Mouse (Mus musculus) retina, postnatal 7 days (tissue): ENCODE measurements around the gene Bpifa6.
A peak's percentile ranks its signal among the peaks of the same experiment; 100 is the strongest.
"Not testable (repeated sequence)": the region's sequence is repeated elsewhere in the genome, so short reads cannot be mapped to it uniquely, and the experiment has no call there.

Experiments used
- DNase-seq: peaks from one replicate; pipeline ENCODE4 v3.0.0-alpha.2; 2012; ENCODE audit warnings: low read depth, low spot score

The Bpifa6 gene

DNA sequence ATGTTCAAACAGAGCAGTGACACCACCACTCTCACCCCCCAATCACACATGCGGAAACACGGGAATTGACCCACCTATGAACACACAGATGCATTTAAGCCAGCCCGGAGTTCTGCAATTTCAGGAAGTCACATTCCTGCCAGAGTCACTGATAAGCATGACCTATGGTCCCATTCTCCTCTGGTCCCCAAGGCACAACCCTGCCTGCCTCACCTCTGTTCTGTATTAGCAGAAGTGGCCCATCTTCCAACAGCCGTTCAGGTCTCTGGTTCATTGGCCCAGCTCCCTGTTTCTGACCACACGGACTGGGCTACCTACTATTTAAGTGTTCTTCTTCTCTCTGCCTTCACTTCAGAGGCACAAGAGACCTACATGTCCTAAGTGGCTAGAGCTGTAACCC, at the start of gene Bpifa6:
Gene Bpifa6, plus strand, starts transcription at position 364 of the 400 bp plus-strand sequence.
- no peak for DNase-seq

DNA sequence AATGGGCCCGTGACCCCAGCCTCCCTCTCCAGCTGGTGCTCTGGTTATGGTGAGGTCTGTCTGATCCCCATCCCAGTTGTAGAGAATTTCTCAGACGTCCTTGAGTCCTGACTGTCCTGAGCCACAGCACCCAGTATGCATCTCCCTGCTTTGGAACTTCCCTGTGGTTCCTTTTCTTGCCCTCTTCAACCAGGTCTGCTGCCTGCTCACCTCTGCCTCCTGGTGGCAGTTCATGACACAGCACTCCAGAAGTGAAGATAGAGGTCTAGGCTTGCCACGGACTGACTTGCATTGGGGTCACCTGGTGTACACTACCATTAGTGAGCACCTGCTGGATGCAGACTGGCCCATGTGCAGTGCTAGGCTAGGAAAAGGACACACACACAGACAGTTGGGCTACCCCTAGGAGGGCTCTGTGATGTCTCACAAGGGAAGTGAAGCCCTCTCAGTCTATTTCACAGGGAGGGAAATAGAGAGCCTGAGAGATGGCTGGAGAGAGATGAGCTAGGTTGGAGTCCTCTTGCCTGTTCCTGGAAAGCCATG, 44.8 kb upstream of the Bpifa6 start:
- DNase-seq, result peak; percentile 61

GRCm38 (mm10) chr2:153931125-153931524, 43.6 kb upstream of the Bpifa6 start:
- no peak for DNase-seq

- no peak for DNase-seq
Measured at GRCm38 (mm10) chr2:153933311-153933710, 41.4 kb upstream of the Bpifa6 start.

DNA sequence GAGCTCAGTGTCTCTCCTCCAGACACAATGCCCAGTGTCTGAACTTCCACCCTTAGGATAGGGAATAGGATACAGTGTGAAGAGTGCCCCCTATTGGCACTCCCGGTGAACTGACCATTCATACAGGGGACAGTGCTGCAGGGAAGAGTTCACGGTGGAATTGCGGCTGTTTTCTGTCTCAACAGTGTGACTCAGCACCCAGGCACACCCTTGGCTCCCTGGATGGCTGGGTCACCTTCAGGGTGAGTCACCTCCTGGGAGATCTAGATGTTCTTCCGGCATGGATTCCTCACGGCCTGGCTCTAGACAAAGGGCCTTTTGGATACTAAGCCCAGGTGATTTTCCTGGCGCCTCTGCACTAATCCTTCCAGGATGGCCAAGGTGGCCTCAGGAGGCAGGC, 39.4 kb upstream of the Bpifa6 start:
- no peak for DNase-seq

DNA sequence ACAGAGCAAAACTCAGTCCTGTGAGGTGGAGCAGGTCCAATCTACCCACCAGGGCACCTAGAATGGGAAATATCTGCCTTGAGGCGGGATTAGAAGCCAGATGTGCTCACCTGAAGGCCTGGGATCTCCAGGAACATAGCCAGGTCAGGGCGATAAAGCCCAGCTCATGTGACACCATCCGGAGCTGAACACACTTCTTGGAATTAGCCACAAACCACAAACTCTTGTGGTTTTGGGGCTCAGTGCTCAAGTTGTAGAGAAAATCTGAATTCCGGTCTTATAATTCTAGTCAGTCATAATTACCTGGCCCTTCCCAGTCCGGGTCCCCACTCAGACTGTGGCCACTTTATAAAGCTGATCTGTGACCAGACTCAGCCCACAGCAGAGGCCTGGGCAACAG, 36.9 kb upstream of the Bpifa6 start, which contains the start of gene Bpifb4:
Gene Bpifb4, plus strand, starts transcription at position 370 of the 400 bp plus-strand sequence.
- DNase-seq, result no peak

- peak; percentile 51 for DNase-seq
Measured at GRCm38 (mm10) chr2:153943537-153943936, 31.2 kb upstream of the Bpifa6 start.

DNA sequence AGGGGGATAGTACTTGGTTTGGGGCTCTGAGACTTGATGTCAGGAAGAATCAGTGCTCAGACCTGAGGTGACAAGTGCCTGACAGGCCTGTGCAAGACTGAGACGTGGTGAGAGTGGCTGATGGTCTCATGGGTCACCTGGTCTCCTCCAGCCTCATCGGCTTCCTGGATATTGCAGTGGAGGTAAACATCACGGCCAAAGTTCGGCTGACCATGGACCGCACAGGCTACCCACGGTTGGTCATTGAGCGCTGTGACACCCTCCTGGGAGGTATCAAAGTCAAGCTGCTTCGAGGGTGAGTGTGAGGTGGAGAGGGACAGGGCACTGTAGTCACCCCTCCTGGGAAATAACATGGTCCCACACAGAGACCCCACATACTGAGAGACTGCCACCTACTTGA, 30.2 kb upstream of the Bpifa6 start:
- no peak for DNase-seq

GRCm38 (mm10) chr2:153952897-153953296, 21.8 kb upstream of the Bpifa6 start:
- peak; percentile 61 for DNase-seq

- peak; percentile 53 for DNase-seq
Measured at GRCm38 (mm10) chr2:153953836-153954235, 20.9 kb upstream of the Bpifa6 start.

GRCm38 (mm10) chr2:153962821-153963331, 11.9 kb upstream of the Bpifa6 start:
- DNase-seq, result no peak

DNA sequence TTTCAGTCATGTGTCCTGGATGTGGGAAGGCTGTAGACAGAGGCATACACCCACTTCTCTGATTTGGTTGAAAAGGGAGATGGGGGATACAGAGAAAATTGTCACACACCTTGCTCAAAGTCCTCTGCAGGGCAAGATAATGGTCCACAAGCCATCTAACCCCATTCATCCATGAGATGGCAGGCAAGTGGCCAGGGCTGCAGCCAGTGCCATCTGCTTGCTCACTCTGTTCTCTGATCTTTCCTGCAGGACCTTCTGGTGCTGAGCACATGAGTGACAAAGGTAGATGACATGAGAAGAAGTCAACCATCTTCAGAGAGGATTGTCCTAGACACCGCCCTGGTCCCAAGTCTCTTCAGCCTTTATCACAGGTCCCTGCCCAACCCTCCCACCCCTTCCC, 11.4 kb upstream of the Bpifa6 start:
- no peak for DNase-seq

- peak; percentile 11 for DNase-seq
Measured at GRCm38 (mm10) chr2:153970221-153970620, 4.5 kb upstream of the Bpifa6 start.

- peak; percentile 58 for DNase-seq
Measured at GRCm38 (mm10) chr2:153995770-153996169, 21.0 kb downstream of the Bpifa6 start.

- no peak for DNase-seq
Measured at GRCm38 (mm10) chr2:154000501-154000900, 25.8 kb downstream of the Bpifa6 start.

- DNase-seq, result no peak
Measured at GRCm38 (mm10) chr2:154001056-154001455, 26.3 kb downstream of the Bpifa6 start.

DNA sequence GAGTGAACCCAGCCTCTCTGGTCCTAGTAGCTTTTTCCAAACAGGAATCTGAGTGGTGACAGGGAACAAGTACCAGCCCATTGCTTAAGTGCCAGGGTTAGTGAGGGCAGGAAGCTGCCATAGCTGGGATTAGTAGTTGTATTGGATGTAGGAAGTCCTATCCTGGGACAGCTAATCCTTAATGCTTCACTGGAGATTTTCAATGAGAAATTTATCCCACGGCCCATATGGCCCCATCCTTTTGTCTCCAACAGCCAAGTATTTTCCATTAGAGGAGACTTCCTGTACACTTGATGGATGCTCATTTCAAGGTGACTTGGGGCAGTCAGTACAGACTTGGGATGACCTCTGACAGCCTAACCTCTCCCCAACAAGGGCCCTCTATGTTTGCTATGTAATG, 29.7 kb downstream of the Bpifa6 start:
- no peak for DNase-seq

- no peak for DNase-seq
Measured at GRCm38 (mm10) chr2:154005094-154005493, 30.3 kb downstream of the Bpifa6 start.

GRCm38 (mm10) chr2:154005734-154006133, 31.0 kb downstream of the Bpifa6 start:
- no peak for DNase-seq

GRCm38 (mm10) chr2:154006331-154006730, 31.6 kb downstream of the Bpifa6 start:
- no peak for DNase-seq

- DNase-seq, result no peak
Measured at GRCm38 (mm10) chr2:154007381-154007780, 32.6 kb downstream of the Bpifa6 start.

GRCm38 (mm10) chr2:154007965-154008364, 33.2 kb downstream of the Bpifa6 start, which contains the start of gene Bpifa2:
Bpifa2 (plus strand) TSS chr2:154008265.
- no peak for DNase-seq

DNA sequence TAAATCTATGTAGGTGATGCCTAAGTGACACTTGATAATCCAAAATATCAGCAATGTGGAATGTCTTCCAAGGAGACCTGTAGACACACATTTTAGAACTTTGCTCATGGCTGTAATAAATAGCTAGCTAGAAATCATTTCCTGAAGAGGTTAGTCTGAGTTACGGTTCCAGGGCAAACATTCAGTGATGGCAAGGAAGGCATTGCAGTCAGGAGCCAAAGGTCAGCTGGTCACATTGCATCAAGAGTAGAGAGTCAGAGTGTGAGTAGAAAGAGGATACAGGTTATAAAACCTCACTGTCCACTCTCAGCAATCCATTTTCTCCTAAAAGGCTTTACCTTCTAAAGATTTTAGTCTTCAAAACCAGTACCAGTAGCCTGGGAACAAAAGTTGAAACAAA, 43.2 kb downstream of the Bpifa6 start:
- DNase-seq, result no peak

GRCm38 (mm10) chr2:154024676-154025075, 49.9 kb downstream of the Bpifa6 start:
- DNase-seq, result not testable (repeated sequence)
